Mouse (Mus musculus) NIH3T3 (cell line): ENCODE measurements at regions not wholly inside any gene's neighbourhood (a gene's known extent, or its start where the extent isn't known, plus 50 kb on each side); places are given as distances from the start of the nearest gene placed in this dataset.
A peak's percentile ranks its signal among the peaks of the same experiment; 100 is the strongest.

ENCODE experiments used
- DNase-seq: peaks from one replicate; pipeline ENCODE4 v3.0.0-alpha.2; 2012; ENCODE audit warnings: low read depth

GRCm38 (mm10) chr7:92984701-92985682 lies 94.7 kb upstream of the Fam181b start:
- no peak for DNase-seq

GRCm38 (mm10) chr7:92985683-92986070 lies 94.0 kb upstream of the Fam181b start:
- DNase-seq = no peak

GRCm38 (mm10) chr7:92998886-92999285 lies 80.8 kb upstream of the Fam181b start:
- DNase-seq = no peak

GRCm38 (mm10) chr7:93006694-93007231 lies 72.9 kb upstream of the Fam181b start:
- DNase-seq = peak; percentile 2

- DNase-seq = no peak
Observed at GRCm38 (mm10) chr7:93007721-93008120, 71.9 kb upstream of the Fam181b start.

GRCm38 (mm10) chr7:93019390-93019789 lies 60.3 kb upstream of the Fam181b start:
- no peak for DNase-seq

- DNase-seq = no peak
Observed at GRCm38 (mm10) chr7:93023489-93024130, 56.1 kb upstream of the Fam181b start.

GRCm38 (mm10) chr7:93026231-93026630 lies 53.4 kb upstream of the Fam181b start:
- no peak for DNase-seq
